8 mouse cellular contexts compared by ENCODE assay signal in the genomic region with DNA sequence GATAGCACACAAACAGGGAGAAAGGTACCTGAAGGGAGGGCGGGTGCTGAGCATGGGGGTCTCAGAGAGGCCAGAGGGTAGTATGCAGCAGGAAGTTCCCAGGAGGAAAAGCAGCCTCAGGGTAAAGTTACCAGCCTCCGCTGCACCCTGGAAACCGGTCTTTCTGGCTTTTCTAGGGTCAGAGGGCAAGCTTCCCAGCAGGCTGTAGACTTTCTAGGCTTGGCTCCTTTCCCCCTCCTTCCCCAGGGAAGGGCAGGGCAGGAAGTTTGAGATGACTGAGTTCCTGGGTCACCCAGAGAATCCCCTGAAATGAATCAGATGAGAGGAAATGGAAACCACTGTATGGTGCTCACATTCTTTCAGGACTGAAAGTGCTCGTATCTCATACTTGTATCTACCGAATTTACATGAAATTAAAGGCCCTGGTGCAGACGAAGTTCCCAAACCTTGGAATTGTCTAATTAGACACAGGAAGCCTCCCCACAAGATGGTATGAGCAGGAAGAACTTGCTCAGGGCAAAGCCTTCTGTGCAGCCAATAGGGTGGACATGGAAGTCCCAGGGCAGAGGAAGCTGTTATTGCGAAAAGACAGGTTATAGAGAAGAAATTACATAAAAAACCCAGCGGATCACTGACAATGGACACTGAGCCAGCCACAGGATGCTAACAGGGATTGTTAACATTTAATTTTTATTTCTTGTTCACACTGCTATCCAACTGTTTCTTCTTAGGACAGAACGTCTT.
DNase-seq lines count a peak whose midpoint lies in the region; ATAC-seq and TF ChIP-seq lines count a peak whose summit lies in the region.

No protein-coding gene starts in this region.

- no peak for TF ChIP-seq CTCF in kidney, adult 2 months (conservative IDR thresholded peaks at IDR 0.05; ENCODE audit: insufficient read depth, insufficient read length, low read depth, low read length)

- no peak overlapping the region for H3K27ac ChIP-seq in kidney, adult 2 months (ENCODE audit: insufficient read depth, low read depth, low read length)

- H3K27me3 ChIP-seq in kidney, adult 2 months (replicated peaks; ENCODE audit: control insufficient read depth, insufficient read depth, low read length) = no peaks in the 10 kb centered on the region

- 57% methylated on average over 9 of the region's 9 CpGs for WGBS in kidney, adult 2 months

- no peak overlapping the region for H3K4me3 ChIP-seq in kidney, adult 2 months (ENCODE audit: insufficient read depth, low read depth, low read length)

- no peaks in the 10 kb centered on the region for H3K36me3 ChIP-seq in kidney, adult 2 months (ENCODE audit: control insufficient read depth, insufficient read depth, low read length)

- peak; percentile 49 for DNase-seq in ES-CJ7 (ENCODE audit: low read depth, low spot score)
- DNase-seq in embryo, embryonic 10 days (ENCODE audit: low spot score) = peak; percentile 65
- peak; percentile 78 for DNase-seq in kidney, adult 2 months
- peak; percentile 65 to 69 for DNase-seq in lung, postnatal 4 days
- no peak for DNase-seq in spleen, postnatal 4 days (ENCODE audit: low spot score in 2 of 2)
- no peak for DNase-seq in left cerebral cortex, postnatal 14 days (ENCODE audit: low spot score in 2 of 2)
- no peak for DNase-seq in right cerebral cortex, postnatal 14 days

- no peak for TF ChIP-seq POLR2A in kidney, adult 2 months (IDR thresholded peaks at IDR 0.05; ENCODE audit: low read depth, low read length)

- no peaks in the 10 kb centered on the region for H3K4me1 ChIP-seq in kidney, adult 2 months (ENCODE audit: control insufficient read depth, insufficient read depth, low read length)

- intact Hi-C loops in left cerebral cortex, postnatal 14 days (cut with DNase I) = no loop called here

- ATAC-seq in CD4-positive, CD25-positive, alpha-beta regulatory T cell, adult 4 months = no peak

Comparison
In these comparisons a context has a peak if more than half of its experiments do, and no peak if none do; other contexts are left out.
1. DNase-seq: peak in ES-CJ7 (single experiment), embryo, embryonic 10 days (single experiment), kidney, adult 2 months (single experiment) and lung, postnatal 4 days (2 of 2); none in spleen, postnatal 4 days (0 of 2), left cerebral cortex, postnatal 14 days (0 of 2) and right cerebral cortex, postnatal 14 days (single experiment).